Mouse (Mus musculus) forebrain, embryonic 11.5 days (tissue): ENCODE results near the gene Dirc2. TPM values are rescaled to one million over a fixed set of nuclear protein-coding genes. Genes with fewer than 3 reads are reported as not detected.
A peak's percentile ranks its signal among the peaks of the same experiment; 100 is the strongest.

Experiments used
- ATAC-seq: fragments of 200-750 bp; cut with Nextera tagmentation; replicated peaks from 2 replicates; pipeline ENCODE4 v1.8.0; 2017; ENCODE audit warnings: moderate TSS enrichment; ENCODE audit not compliant: low FRiP score
- DNase-seq: peaks from one replicate; pipeline ENCODE4 v3.0.0-alpha.2; 2017; ENCODE audit warnings: low spot score
- H3K27ac ChIP-seq: fragments of 300-500 bp; sonication (generic); 2 replicates; pipeline ENCODE4 v1.5.1; 2014; ENCODE audit warnings: low read depth, low read length
- H3K27me3 ChIP-seq: fragments of 300-500 bp; sonication (generic); 2 replicates; pipeline ENCODE4 v1.6.1; 2014; ENCODE audit warnings: mild to moderate bottlenecking, low read length, mixed read lengths; ENCODE audit not compliant: control insufficient read depth, insufficient read depth
- H3K36me3 ChIP-seq: fragments of 300-500 bp; sonication (generic); 2 replicates; pipeline ENCODE4 v1.6.1; 2014; ENCODE audit warnings: mild to moderate bottlenecking, low read length, moderate library complexity, mixed read lengths; ENCODE audit not compliant: control insufficient read depth, insufficient read depth
- H3K4me1 ChIP-seq: fragments of 300-500 bp; sonication (generic); replicated peaks from 2 replicates; pipeline ENCODE4 v1.6.1; 2014; ENCODE audit warnings: low read length, mixed read lengths; ENCODE audit not compliant: control insufficient read depth, insufficient read depth
- H3K4me2 ChIP-seq: fragments of 300-500 bp; sonication (generic); 2 replicates; pipeline ENCODE4 v1.6.1; 2014; ENCODE audit warnings: low read depth, mild to moderate bottlenecking, low read length, moderate library complexity, mixed read lengths; ENCODE audit not compliant: severe bottlenecking
- H3K4me3 ChIP-seq: fragments of 300-500 bp; sonication (generic); 2 replicates; pipeline ENCODE4 v1.5.1; 2014; ENCODE audit warnings: low read depth, low read length
- H3K9ac ChIP-seq: fragments of 300-500 bp; sonication (generic); 2 replicates; pipeline ENCODE4 v1.6.1; 2014; ENCODE audit warnings: low read length
- H3K9me3 ChIP-seq: fragments of 300-500 bp; sonication (generic); 2 replicates; pipeline ENCODE4 v1.6.1; 2016; ENCODE audit warnings: low read length, mixed read lengths; ENCODE audit not compliant: control insufficient read depth
- WGBS: fragments of 180-500 bp; shearing (Covaris S2); extraction: QIAGEN DNeasy Blood & Tissue Kit; methylation state at CpG from one replicate; pipeline ENCODE4 v1.1.7; 2014; 5-methylcytosine and 5-hydroxymethylcytosine counted together
- polyA plus RNA-seq: library from polyadenylated mRNA; unstranded; fragments of >200 nt; fragmentation: Nextera tagmentation; extraction: Ambion mirVana; gene quantifications from 2 replicates; pipeline ENCODE4 v1.2.1, GENCODE M21; 2014

Gene Dirc2
- polyA plus RNA-seq, 1 experiment from 2014 or later: 13.9 TPM

- Histone ChIP-seq H3K36me3 (no peaks in the 10 kb centered on the region), H3K4me1 (no peaks in the 10 kb centered on the region), H3K27me3 (no peaks in the 10 kb centered on the region), H3K9me3 (no peaks in the 10 kb centered on the region), H3K4me2 (no peak overlapping the region), H3K4me3 (no peak overlapping the region), H3K9ac (no peak overlapping the region), H3K27ac (no peak overlapping the region)
- ATAC-seq: no peak
- DNase-seq: no peak
- WGBS: 91% methylated on average over 9 of the region's 9 CpGs
These were observed 11.9 kb upstream of the Dirc2 start for GRCm38 (mm10) chr16:35781096-35781495.

GRCm38 (mm10) chr16:35779681-35780080, 10.5 kb upstream of the Dirc2 start:
- DNase-seq (no peak), ATAC-seq (no peak)
- WGBS: 65% methylated on average over 7 of the region's 7 CpGs

GRCm38 (mm10) chr16:35777768-35778167, 8.6 kb upstream of the Dirc2 start:
- H3K4me3 ChIP-seq: no peak overlapping the region
- ATAC-seq: no peak
- H3K27ac ChIP-seq: no peak overlapping the region
- 100% methylated on average over 4 of the region's 4 CpGs for WGBS
- H3K9ac ChIP-seq: no peak overlapping the region
- no peak overlapping the region for H3K4me2 ChIP-seq
- no peaks in the 10 kb centered on the region for H3K4me1 ChIP-seq
- H3K9me3 ChIP-seq: no peaks in the 10 kb centered on the region
- H3K27me3 ChIP-seq: no peaks in the 10 kb centered on the region
- DNase-seq: no peak
- H3K36me3 ChIP-seq: no peaks in the 10 kb centered on the region

More at GRCm38 (mm10) chr16:35779681-35780080, 10.5 kb upstream of the Dirc2 start:
- H3K4me2 ChIP-seq: no peak overlapping the region
- H3K27me3 ChIP-seq: no peaks in the 10 kb centered on the region
- no peak overlapping the region for H3K4me3 ChIP-seq
- H3K27ac ChIP-seq: no peak overlapping the region
- no peaks in the 10 kb centered on the region for H3K9me3 ChIP-seq
- H3K9ac ChIP-seq: no peak overlapping the region
- no peaks in the 10 kb centered on the region for H3K4me1 ChIP-seq
- H3K36me3 ChIP-seq: no peaks in the 10 kb centered on the region

GRCm38 (mm10) chr16:35776737-35777136, 7.6 kb upstream of the Dirc2 start:
- 95% methylated on average over 7 of the region's 7 CpGs for WGBS
- Histone ChIP-seq H3K27ac (no peak overlapping the region), H3K9me3 (no peaks in the 10 kb centered on the region), H3K4me1 (no peaks in the 10 kb centered on the region), H3K27me3 (no peaks in the 10 kb centered on the region), H3K4me2 (no peak overlapping the region), H3K9ac (no peak overlapping the region), H3K36me3 (no peaks in the 10 kb centered on the region), H3K4me3 (no peak overlapping the region)
- DNase-seq (no peak), ATAC-seq (no peak)

- H3K4me1 ChIP-seq: no peaks in the 10 kb centered on the region; the same call in 1 of the 2 replicates
- no peak overlapping the region for H3K4me2 ChIP-seq
- no peak overlapping the region for H3K27ac ChIP-seq
- 89% methylated on average over 1 of the region's 1 CpGs for WGBS
- no peak overlapping the region for H3K9ac ChIP-seq
- H3K4me3 ChIP-seq: no peak overlapping the region
- no peaks in the 10 kb centered on the region for H3K27me3 ChIP-seq
- ATAC-seq (no peak), DNase-seq (no peak)
- H3K36me3 ChIP-seq: no peaks in the 10 kb centered on the region
- no peaks in the 10 kb centered on the region for H3K9me3 ChIP-seq
These were observed 6.7 kb upstream of the Dirc2 start for GRCm38 (mm10) chr16:35775835-35776234.

- DNase-seq (no peak), ATAC-seq (no peak)
- Histone ChIP-seq H3K27ac (no peak overlapping the region), H3K9ac (no peak overlapping the region), H3K4me3 (no peak overlapping the region), H3K27me3 (no peaks in the 10 kb centered on the region), H3K4me2 (no peak overlapping the region), H3K9me3 (no peaks in the 10 kb centered on the region), H3K36me3 (no peaks in the 10 kb centered on the region), H3K4me1 (no peaks in the 10 kb centered on the region; the same call in 1 of the 2 replicates)
- 89% methylated on average over 5 of the region's 5 CpGs for WGBS
These were observed 3.4 kb upstream of the Dirc2 start for GRCm38 (mm10) chr16:35772598-35772997.

GRCm38 (mm10) chr16:35771606-35772005, 2.5 kb upstream of the Dirc2 start:
- ATAC-seq: no peak
- whole genome bisulfite sequencing: 83% methylated on average over 5 of the region's 5 CpGs
- no peak overlapping the region for H3K4me2 ChIP-seq
- no peaks in the 10 kb centered on the region; the same call in 1 of the 2 replicates for H3K4me1 ChIP-seq
- H3K9me3 ChIP-seq: no peaks in the 10 kb centered on the region
- no peak for DNase-seq
- H3K27ac ChIP-seq: no peak overlapping the region
- H3K9ac ChIP-seq: no peak overlapping the region
- no peak overlapping the region for H3K4me3 ChIP-seq
- no peaks in the 10 kb centered on the region for H3K27me3 ChIP-seq
- no peaks in the 10 kb centered on the region for H3K36me3 ChIP-seq

- Histone ChIP-seq H3K9ac (no peak overlapping the region; the same call in 1 of the 2 replicates), H3K27ac (no peak overlapping the region)
These were observed 2.0 kb upstream of the Dirc2 start for GRCm38 (mm10) chr16:35771141-35771540.

GRCm38 (mm10) chr16:35769878-35770657, 912 bp upstream of the Dirc2 start, which contains the start of gene Hspbap1:
Gene Hspbap1 (plus strand): TSS chr16:35770375.
- under 1% methylated on average over 51 of the region's 51 CpGs for WGBS
- H3K27ac ChIP-seq: no peak within 1 kb of the TSS

More at GRCm38 (mm10) chr16:35771141-35771540, 2.0 kb upstream of the Dirc2 start:
- WGBS: 19% methylated on average over 8 of the region's 8 CpGs
- Histone ChIP-seq H3K9me3 (no peaks in the 10 kb centered on the region), H3K36me3 (no peaks in the 10 kb centered on the region), H3K4me2 (peak overlapping the region; percentile 79), H3K4me1 (no peaks in the 10 kb centered on the region; the same call in 1 of the 2 replicates), H3K27me3 (no peaks in the 10 kb centered on the region), H3K4me3 (peak overlapping the region; percentile 87)
- DNase-seq: no peak
- no peak for ATAC-seq

More at GRCm38 (mm10) chr16:35769878-35770657, 912 bp upstream of the Dirc2 start, which contains the start of gene Hspbap1:
- Histone ChIP-seq H3K9me3 (no peaks in the 10 kb centered on the region), H3K9ac (peak within 1 kb of the TSS; percentile 84), H3K4me1 (no peaks in the 10 kb centered on the region; the same call in 1 of the 2 replicates), H3K4me2 (peak within 1 kb of the TSS; percentile 79), H3K36me3 (no peaks in the 10 kb centered on the region), H3K27me3 (no peaks in the 10 kb centered on the region), H3K4me3 (peak within 1 kb of the TSS; percentile 87)
- ATAC-seq (peak; percentile 85), DNase-seq (peak; percentile 93)
